Mouse (Mus musculus) layer of hippocampus, postnatal 25 days (tissue): ENCODE measurements around the gene Dgka. TPM values are rescaled to one million over a fixed set of nuclear protein-coding genes. Genes with fewer than 3 reads are reported as not detected.
A peak's percentile ranks its signal among the peaks of the same experiment; 100 is the strongest.

Source experiments
- DNase-seq, 2 experiments: peaks; one replicate each; pipeline ENCODE4 v3.0.0; 2022; ENCODE audit warnings: mixed read lengths in 2 of 2, low spot score in 1 of 2; ENCODE audit errors: extremely low spot score in 1 of 2
- total RNA-seq, 2 experiments: library from RNA; stranded (reverse); gene quantifications; 2 replicates each; pipeline ENCODE4 v1.2.3; 2021

Dgka gene
- total RNA-seq, 2 experiments from 2014 or later = 9.3 to 9.8 TPM

- DNase-seq = peak; percentile 68 to 76
Measured at GRCm38 (mm10) chr10:128673763-128674468, 70.7 kb downstream of the Dgka start, which contains the start of gene Suox. TSS of gene Suox (minus strand) at chr10:128674073.

- DNase-seq = no peak
Measured at GRCm38 (mm10) chr10:128671148-128671547, 73.5 kb downstream of the Dgka start.

Other genes starting within 250 kb of the Dgka start
- 10 to 100 TPM; 17.4 to 18.9 TPM for gene Myl6b, start 246.2 kb downstream of the Dgka start, total RNA-seq
- gene Esyt1, start 219.0 kb downstream of the Dgka start, total RNA-seq = 1 to 10 TPM; 4.6 to 5.0 TPM
- gene Zc3h10, start 197.1 kb downstream of the Dgka start, total RNA-seq = 10 to 100 TPM; 13.2 to 14.8 TPM
- gene Rpl41, start 195.6 kb downstream of the Dgka start, total RNA-seq = 1,000 to 10,000 TPM; 1,459 to 1,623 TPM
- 10 to 100 TPM; 62.9 to 65.3 TPM for gene Pa2g4, start 178.9 kb downstream of the Dgka start, total RNA-seq
- 1 to 10 TPM; 9.7 to 10.0 TPM for gene Erbb3, start 155.2 kb downstream of the Dgka start, total RNA-seq
- 100 to 1,000 TPM; 321 to 324 TPM for gene Rps26, start 118.1 kb downstream of the Dgka start, total RNA-seq
- 10 to 100 TPM; 10.7 to 17.2 TPM for gene Ikzf4, start 98.9 kb downstream of the Dgka start, total RNA-seq
- gene Suox, start 70.8 kb downstream of the Dgka start, total RNA-seq = 10 to 100 TPM; 11.4 to 13.3 TPM
- 100 to 1,000 TPM; 130 to 136 TPM for gene Rab5b, start 48.6 kb downstream of the Dgka start, total RNA-seq
- gene Pmel, start 40.7 kb downstream of the Dgka start, total RNA-seq = under 1 TPM; 0.49 to 0.62 TPM
- 1 to 10 TPM; 2.7 to 4.0 TPM for gene Cdk2, start 39.8 kb downstream of the Dgka start, total RNA-seq
- 10 to 100 TPM; 25.1 to 26.3 TPM for gene Pym1, start 3.0 kb upstream of the Dgka start, total RNA-seq
- under 1 TPM; 0.54 to 0.81 TPM for gene Mmp19, start 46.1 kb upstream of the Dgka start, total RNA-seq
- 10 to 100 TPM; 66.4 to 68.4 TPM for gene Dnajc14, start 59.2 kb upstream of the Dgka start, total RNA-seq
- gene Tmem198b, start 59.5 kb upstream of the Dgka start, total RNA-seq = 10 to 100 TPM; 11.3 to 12.1 TPM
- gene Sarnp, start 72.5 kb upstream of the Dgka start, total RNA-seq = 10 to 100 TPM; 36.5 to 39.9 TPM
- gene Ormdl2, start 76.8 kb upstream of the Dgka start, total RNA-seq = 1 to 10 TPM; 7.9 to 8.8 TPM
- gene Gdf11, start 146.9 kb upstream of the Dgka start, total RNA-seq = 10 to 100 TPM; 20.9 to 21.4 TPM
- 10 to 100 TPM; 76.6 to 84.7 TPM for gene Cd63, start 156.1 kb upstream of the Dgka start, total RNA-seq
- 1 to 10 TPM; 5.8 to 6.6 TPM for gene Rdh5, start 178.0 kb upstream of the Dgka start, total RNA-seq
- gene Bloc1s1, start 179.2 kb upstream of the Dgka start, total RNA-seq = 100 to 1,000 TPM in 1 of 2 experiments, 10 to 100 TPM in 1; 86.8 to 102 TPM
- 10 to 100 TPM; 25.6 to 30.7 TPM for gene Itga7, start 189.0 kb upstream of the Dgka start, total RNA-seq
- not detected for gene Mettl7b, start 216.1 kb upstream of the Dgka start, total RNA-seq
- gene Olfr9, start 244.6 kb upstream of the Dgka start, total RNA-seq = not detected